Mouse (Mus musculus) spleen, postnatal 10 days (tissue): ENCODE data around the gene Smg6.

Experiments
- DNase-seq, 2 experiments: peaks; one replicate each; pipeline ENCODE4 v3.0.0; 2021 to 2022; ENCODE audit warnings: low spot score in 2 of 2

The Smg6 gene

GRCm38 (mm10) chr11:74929111-74929510 is 3.5 kb downstream of the Smg6 start:
- no peak for DNase-seq

- no peak for DNase-seq
Observed at GRCm38 (mm10) chr11:74930391-74930790, 4.8 kb downstream of the Smg6 start.

GRCm38 (mm10) chr11:74946348-74946747 is 20.7 kb downstream of the Smg6 start:
- DNase-seq = no peak

GRCm38 (mm10) chr11:74954901-74955300 is 29.3 kb downstream of the Smg6 start:
- no peak for DNase-seq

GRCm38 (mm10) chr11:74956006-74956405 is 30.4 kb downstream of the Smg6 start:
- no peak for DNase-seq

GRCm38 (mm10) chr11:74957600-74957999 is 32.0 kb downstream of the Smg6 start:
- DNase-seq = no peak

- DNase-seq = no peak
Observed at GRCm38 (mm10) chr11:74959501-74959900, 33.9 kb downstream of the Smg6 start.

- DNase-seq = no peak
Observed at GRCm38 (mm10) chr11:74960031-74960551, 34.5 kb downstream of the Smg6 start.

- DNase-seq = no peak
Observed at GRCm38 (mm10) chr11:74961953-74962352, 36.3 kb downstream of the Smg6 start.

- no peak for DNase-seq
Observed at GRCm38 (mm10) chr11:74962846-74963407, 37.3 kb downstream of the Smg6 start.

- no peak for DNase-seq
Observed at GRCm38 (mm10) chr11:74965516-74965915, 39.9 kb downstream of the Smg6 start.

- DNase-seq = no peak
Observed at GRCm38 (mm10) chr11:74973290-74974157, 47.9 kb downstream of the Smg6 start.

GRCm38 (mm10) chr11:74974615-74975014 is 49.0 kb downstream of the Smg6 start:
- DNase-seq = no peak

- no peak for DNase-seq
Observed at GRCm38 (mm10) chr11:74976835-74977687, 51.4 kb downstream of the Smg6 start.

- peak; percentile 59 to 84 for DNase-seq
Observed at GRCm38 (mm10) chr11:74981464-74981863, 55.8 kb downstream of the Smg6 start.

- DNase-seq = no peak
Observed at GRCm38 (mm10) chr11:74982241-74982640, 56.6 kb downstream of the Smg6 start.

GRCm38 (mm10) chr11:74988162-74988561 is 62.5 kb downstream of the Smg6 start:
- DNase-seq = no peak

GRCm38 (mm10) chr11:74989047-74989446 is 63.4 kb downstream of the Smg6 start:
- DNase-seq = no peak

GRCm38 (mm10) chr11:74990501-74990900 is 64.9 kb downstream of the Smg6 start:
- DNase-seq = no peak

GRCm38 (mm10) chr11:74991290-74991689 is 65.7 kb downstream of the Smg6 start:
- no peak for DNase-seq

- DNase-seq = no peak
Observed at GRCm38 (mm10) chr11:74992427-74992987, 66.9 kb downstream of the Smg6 start.

GRCm38 (mm10) chr11:74994141-74994540 is 68.5 kb downstream of the Smg6 start:
- no peak for DNase-seq
